Comparison of ENCODE assay signal across 8 mouse cellular contexts in genomic region chr5:122286191-122286590, GRCm38 (mm10). TPM values are rescaled to one million over a fixed set of nuclear protein-coding genes. Genes with fewer than 3 reads are reported as not detected.
A peak's percentile ranks its signal among the peaks of the same experiment; 100 is the strongest.
DNase-seq lines count a peak whose midpoint lies in the region; ATAC-seq and TF ChIP-seq lines count a peak whose summit lies in the region.

No protein-coding gene starts in this region.

- no peaks in the 10 kb centered on the region for H3K27me3 ChIP-seq in kidney, postnatal 0 days (ENCODE audit: insufficient read depth, low read length)
- H3K27me3 ChIP-seq in embryonic facial prominence, embryonic 15.5 days: no peaks in the 10 kb centered on the region
- no peaks in the 10 kb centered on the region for H3K27me3 ChIP-seq in intestine, embryonic 15.5 days (replicated peaks)

- H3K4me2 ChIP-seq in kidney, postnatal 0 days (ENCODE audit: low read length): peak overlapping the region; percentile 87; the same call in 1 of the 2 replicates
- 0 out of 2 replicates have a peak overlapping the region, but pooled peaks have one; percentile 90 for H3K4me2 ChIP-seq in embryonic facial prominence, embryonic 15.5 days (replicated peaks)
- peak overlapping the region; percentile 96 for H3K4me2 ChIP-seq in intestine, embryonic 15.5 days (replicated peaks)

- no peaks in the 10 kb centered on the region for H3K9me3 ChIP-seq in kidney, postnatal 0 days (replicated peaks; ENCODE audit: low read length)
- no peaks in the 10 kb centered on the region for H3K9me3 ChIP-seq in embryonic facial prominence, embryonic 15.5 days (replicated peaks)
- H3K9me3 ChIP-seq in intestine, embryonic 15.5 days: no peaks in the 10 kb centered on the region

- H3K27ac ChIP-seq in kidney, postnatal 0 days: no peak overlapping the region
- H3K27ac ChIP-seq in embryonic facial prominence, embryonic 15.5 days (replicated peaks): no peak overlapping the region
- H3K27ac ChIP-seq in intestine, embryonic 15.5 days: no peak overlapping the region
- H3K27ac ChIP-seq in olfactory bulb, adult 2 months (ENCODE audit: insufficient read depth, low read depth, low read length): no peak overlapping the region

- TF ChIP-seq CTCF in kidney, postnatal 0 days (IDR thresholded peaks at IDR 0.05; ENCODE audit: low read depth): no peak
- TF ChIP-seq CTCF in olfactory bulb, adult 2 months (IDR thresholded peaks at IDR 0.05; ENCODE audit: insufficient read depth, low read depth, low read length): no peak

- WGBS in kidney, postnatal 0 days: 90% methylated on average over 10 of the region's 10 CpGs
- WGBS in embryonic facial prominence, embryonic 15.5 days: 86% methylated on average over 10 of the region's 10 CpGs
- 80% methylated on average over 10 of the region's 10 CpGs for WGBS in intestine, embryonic 15.5 days
- WGBS in olfactory bulb, adult 2 months: 70% methylated on average over 10 of the region's 10 CpGs

- no peak for ATAC-seq in kidney, postnatal 0 days (replicated peaks; ENCODE audit: low FRiP score, low read depth)
- no peak for ATAC-seq in embryonic facial prominence, embryonic 15.5 days (ENCODE audit: insufficient number of reproducible peaks, low FRiP score, low TSS enrichment, low read depth)
- no peak for ATAC-seq in intestine, embryonic 15.5 days

- DNase-seq in kidney, postnatal 0 days (ENCODE audit: low spot score): no peak
- DNase-seq in kidney, postnatal 10 days: no peak
- no peak for DNase-seq in urinary bladder, postnatal 25 days (ENCODE audit: low spot score)
- DNase-seq in adrenal gland, adult 8-10 months: no peak
- no peak for DNase-seq in cerebellum, postnatal 10 days

- no peak for TF ChIP-seq POLR2A in olfactory bulb, adult 2 months (IDR thresholded peaks at IDR 0.05; ENCODE audit: insufficient read depth, low read depth, low read length)

- H3K36me3 ChIP-seq in kidney, postnatal 0 days (ENCODE audit: insufficient read depth, low read length): no peaks in the 10 kb centered on the region
- H3K36me3 ChIP-seq in embryonic facial prominence, embryonic 15.5 days: no peaks in the 10 kb centered on the region
- 0 out of 2 replicates have a peak, but pooled peaks cover 2% of the 10 kb centered on the region for H3K36me3 ChIP-seq in intestine, embryonic 15.5 days

- H3K4me3 ChIP-seq in kidney, postnatal 0 days (replicated peaks; ENCODE audit: low read depth, low read length): no peak overlapping the region
- H3K4me3 ChIP-seq in embryonic facial prominence, embryonic 15.5 days (replicated peaks): 0 out of 2 replicates have a peak overlapping the region, but pooled peaks have one; percentile 95
- H3K4me3 ChIP-seq in intestine, embryonic 15.5 days (replicated peaks): peak overlapping the region; percentile 11; the same call in 1 of the 2 replicates
- peak overlapping the region; percentile 34 for H3K4me3 ChIP-seq in olfactory bulb, adult 2 months (ENCODE audit: insufficient read depth, low read depth, low read length)

- peaks cover 6% of the 10 kb centered on the region; the same call in 1 of the 2 replicates for H3K4me1 ChIP-seq in kidney, postnatal 0 days (replicated peaks; ENCODE audit: insufficient read depth, low read length)
- peaks cover 19% of the 10 kb centered on the region for H3K4me1 ChIP-seq in embryonic facial prominence, embryonic 15.5 days
- peaks cover 12% of the 10 kb centered on the region for H3K4me1 ChIP-seq in intestine, embryonic 15.5 days (replicated peaks)
- H3K4me1 ChIP-seq in olfactory bulb, adult 2 months (ENCODE audit: control insufficient read depth, insufficient read depth, low read length): peaks cover 13% of the 10 kb centered on the region

- H3K9ac ChIP-seq in kidney, postnatal 0 days (ENCODE audit: low read depth, low read length): no peak overlapping the region; the same call in 1 of the 2 replicates
- H3K9ac ChIP-seq in embryonic facial prominence, embryonic 15.5 days: no peak overlapping the region
- H3K9ac ChIP-seq in intestine, embryonic 15.5 days: no peak overlapping the region

RNA-seq across cellular contexts. Expression of gene Pptc7, which starts 2.0 kb away (rescaled TPM):
- 10.4 and 12.1 TPM in 2 replicates for polyA plus RNA-seq in kidney, postnatal 0 days (2015; fragmentation: Nextera tagmentation; extraction: Ambion mirVana)
- polyA plus RNA-seq in embryonic facial prominence, embryonic 15.5 days (2015; fragmentation: Nextera tagmentation; extraction: Ambion mirVana): 8.0 and 9.5 TPM in 2 replicates
- 10.4 and 11.0 TPM in 2 replicates for polyA plus RNA-seq in intestine, embryonic 15.5 days (2015; fragmentation: Nextera tagmentation; extraction: Ambion mirVana)
- polyA plus RNA-seq in olfactory bulb, adult 2 months (2012; ENCODE audit: insufficient read depth, insufficient read length, low replicate concordance, missing spikeins): not detected in 2 replicates
- total RNA-seq in adrenal gland, adult 8-10 months (2022): 10 to 100 TPM; 65.9 to 69.7 (median 68.8) TPM

RNA-seq across cellular contexts. Expression of gene Tctn1, which starts 21.9 kb away (rescaled TPM):
- 5.2 and 6.6 TPM in 2 replicates for polyA plus RNA-seq in kidney, postnatal 0 days (2015; fragmentation: Nextera tagmentation; extraction: Ambion mirVana)
- polyA plus RNA-seq in embryonic facial prominence, embryonic 15.5 days (2015; fragmentation: Nextera tagmentation; extraction: Ambion mirVana): 6.9 and 7.5 TPM in 2 replicates
- polyA plus RNA-seq in intestine, embryonic 15.5 days (2015; fragmentation: Nextera tagmentation; extraction: Ambion mirVana): 3.0 and 3.2 TPM in 2 replicates
- not detected in 2 replicates for polyA plus RNA-seq in olfactory bulb, adult 2 months (2012; ENCODE audit: insufficient read depth, insufficient read length, low replicate concordance, missing spikeins)
- 10 to 100 TPM; 14.8 to 34.9 (median 23.1) TPM for total RNA-seq in adrenal gland, adult 8-10 months (2022)
